Mouse (Mus musculus): ENCODE measurements around the gene Phlpp1.

GRCm38 (mm10) chr1:106231805-106232459 lies 60.4 kb downstream of the Phlpp1 start:
- TF ChIP-seq POLR2A (IDR thresholded peaks at IDR 0.05; ENCODE audit: borderline replicate concordance, low read depth, low read length) (no peak), CTCF (IDR thresholded peaks at IDR 0.05; ENCODE audit: low read depth, low read length) (no peak)

Data from bone marrow macrophage, adult 2 months (primary cell).